Mouse (Mus musculus) intestine, embryonic 14.5 days (tissue): ENCODE measurements at regions not wholly inside any gene's neighbourhood (a gene's known extent, or its start where the extent isn't known, plus 50 kb on each side); places are given as distances from the start of the nearest gene placed in this dataset.

Source experiments
- ATAC-seq: fragments of 200-750 bp; cut with Nextera tagmentation; replicated peaks from 2 replicates; pipeline ENCODE4 v1.8.0; 2017; ENCODE audit warnings: low read depth, moderate number of reproducible peaks, moderate TSS enrichment, moderate library complexity; ENCODE audit not compliant: low FRiP score, low TSS enrichment
- DNase-seq: peaks from one replicate; pipeline ENCODE4 v3.0.0-alpha.2; 2018; ENCODE audit warnings: low spot score
- H3K27ac ChIP-seq: fragments of 300-500 bp; sonication (generic); 2 replicates; pipeline ENCODE4 v1.5.1; 2014; ENCODE audit warnings: low read depth, mild to moderate bottlenecking, control low read depth
- H3K27me3 ChIP-seq: fragments of 300-500 bp; sonication (generic); replicated peaks from 2 replicates; pipeline ENCODE4 v1.6.1; 2014; ENCODE audit warnings: low read length, control low read depth; ENCODE audit not compliant: control insufficient read depth, insufficient read depth
- H3K36me3 ChIP-seq: fragments of 300-500 bp; sonication (generic); 2 replicates; pipeline ENCODE4 v1.6.1; 2014; ENCODE audit warnings: low read length, control low read depth; ENCODE audit not compliant: control insufficient read depth, insufficient read depth
- H3K4me1 ChIP-seq: fragments of 300-500 bp; sonication (generic); replicated peaks from 2 replicates; pipeline ENCODE4 v1.6.1; 2014; ENCODE audit warnings: low read length, control low read depth, mixed read lengths; ENCODE audit not compliant: control insufficient read depth, insufficient read depth
- H3K4me2 ChIP-seq: fragments of 300-500 bp; sonication (generic); 2 replicates; pipeline ENCODE4 v1.6.1; 2014; ENCODE audit warnings: low read length
- H3K4me3 ChIP-seq: fragments of 300-500 bp; sonication (generic); 2 replicates; pipeline ENCODE4 v1.5.1; 2014; ENCODE audit warnings: low read depth, low read length, control low read depth, mixed read lengths
- H3K9ac ChIP-seq: fragments of 300-500 bp; sonication (generic); 2 replicates; pipeline ENCODE4 v1.6.1; 2014; ENCODE audit warnings: mild to moderate bottlenecking, low read length
- H3K9me3 ChIP-seq: fragments of 300-500 bp; sonication (generic); 2 replicates; pipeline ENCODE4 v1.6.1; 2016; ENCODE audit warnings: low read length, control low read depth; ENCODE audit not compliant: control insufficient read depth
- WGBS: fragments of 180-500 bp; shearing (Covaris S2); extraction: QIAGEN DNeasy Blood & Tissue Kit; methylation state at CpG from one replicate; pipeline ENCODE4 v1.1.7; 2014; 5-methylcytosine and 5-hydroxymethylcytosine counted together

GRCm38 (mm10) chr1:189985516-189986205 is 63.5 kb upstream of the Smyd2 start:
- H3K4me3 ChIP-seq: no peak overlapping the region
- ATAC-seq (no peak), DNase-seq (no peak)
- H3K4me2 ChIP-seq: no peak overlapping the region
- H3K9me3 ChIP-seq: no peaks in the 10 kb centered on the region
- WGBS: 56% methylated on average over 11 of the region's 11 CpGs
- H3K4me1 ChIP-seq: peaks cover 1% of the 10 kb centered on the region; the same call in 1 of the 2 replicates
- no peaks in the 10 kb centered on the region for H3K36me3 ChIP-seq
- H3K27ac ChIP-seq: no peak overlapping the region
- no peaks in the 10 kb centered on the region for H3K27me3 ChIP-seq
- H3K9ac ChIP-seq: no peak overlapping the region

- H3K9ac ChIP-seq: no peak overlapping the region
- no peaks in the 10 kb centered on the region for H3K27me3 ChIP-seq
- no peak overlapping the region for H3K4me3 ChIP-seq
- no peaks in the 10 kb centered on the region for H3K9me3 ChIP-seq
- no peak overlapping the region for H3K27ac ChIP-seq
- no peak overlapping the region for H3K4me2 ChIP-seq
- WGBS: 79% methylated on average over 10 of the region's 10 CpGs
- H3K4me1 ChIP-seq: no peaks in the 10 kb centered on the region
- ATAC-seq: no peak
- no peak for DNase-seq
- no peaks in the 10 kb centered on the region for H3K36me3 ChIP-seq
These were observed 56.1 kb upstream of the Smyd2 start for GRCm38 (mm10) chr1:189978244-189978643.

- H3K36me3 ChIP-seq: no peaks in the 10 kb centered on the region
- H3K4me3 ChIP-seq: no peak overlapping the region
- H3K9me3 ChIP-seq: no peaks in the 10 kb centered on the region
- H3K27me3 ChIP-seq: no peaks in the 10 kb centered on the region
- no peak overlapping the region for H3K9ac ChIP-seq
- DNase-seq (no peak), ATAC-seq (no peak)
- no peak overlapping the region for H3K4me2 ChIP-seq
- 82% methylated on average over 9 of the region's 9 CpGs for WGBS
- no peaks in the 10 kb centered on the region for H3K4me1 ChIP-seq
- no peak overlapping the region for H3K27ac ChIP-seq
These were observed 53.5 kb upstream of the Smyd2 start for GRCm38 (mm10) chr1:189975660-189976059.

GRCm38 (mm10) chr1:189972790-189973406 is 50.7 kb upstream of the Smyd2 start:
- 13% methylated on average over 13 of the region's 13 CpGs for WGBS
- Histone ChIP-seq H3K27ac (no peak overlapping the region), H3K9ac (no peak overlapping the region), H3K4me2 (peak overlapping the region; percentile 41), H3K27me3 (no peaks in the 10 kb centered on the region), H3K9me3 (no peaks in the 10 kb centered on the region), H3K36me3 (no peaks in the 10 kb centered on the region), H3K4me3 (no peak overlapping the region), H3K4me1 (no peaks in the 10 kb centered on the region)
- DNase-seq (peak; percentile 97), ATAC-seq (peak; percentile 86)
